Mouse (Mus musculus) neural tube, embryonic 13.5 days (tissue): ENCODE data around the gene Ppfia1. TPM values are rescaled to one million over a fixed set of nuclear protein-coding genes. Genes with fewer than 3 reads are reported as not detected.

Experiments used
- ATAC-seq: fragments of 200-750 bp; cut with Nextera tagmentation; 2 replicates; pipeline ENCODE4 v1.8.0; 2017; ENCODE audit warnings: low read depth, mild to moderate bottlenecking, moderate TSS enrichment, moderate library complexity
- H3K27ac ChIP-seq: fragments of 300-500 bp; sonication (generic); replicated peaks from 2 replicates; pipeline ENCODE4 v1.5.1; 2015; ENCODE audit warnings: moderate library complexity, mild to moderate bottlenecking, inconsistent platforms
- H3K27me3 ChIP-seq: fragments of 300-500 bp; sonication (generic); 2 replicates; pipeline ENCODE4 v1.6.1; 2015; ENCODE audit warnings: mild to moderate bottlenecking, inconsistent platforms
- H3K36me3 ChIP-seq: fragments of 300-500 bp; sonication (generic); 2 replicates; pipeline ENCODE4 v1.6.1; 2015; ENCODE audit warnings: mild to moderate bottlenecking, inconsistent platforms
- H3K4me1 ChIP-seq: fragments of 300-500 bp; sonication (generic); replicated peaks from 2 replicates; pipeline ENCODE4 v1.6.1; 2015; ENCODE audit warnings: inconsistent platforms
- H3K4me2 ChIP-seq: fragments of 300-500 bp; sonication (generic); 2 replicates; pipeline ENCODE4 v1.6.1; 2015; ENCODE audit warnings: inconsistent platforms, mild to moderate bottlenecking, moderate library complexity
- H3K4me3 ChIP-seq: fragments of 300-500 bp; sonication (generic); 2 replicates; pipeline ENCODE4 v1.5.1; 2015; ENCODE audit warnings: mild to moderate bottlenecking, inconsistent platforms
- H3K9ac ChIP-seq: fragments of 300-500 bp; sonication (generic); 2 replicates; pipeline ENCODE4 v1.6.1; 2015; ENCODE audit warnings: moderate library complexity, mild to moderate bottlenecking, inconsistent platforms
- H3K9me3 ChIP-seq: fragments of 300-500 bp; sonication (generic); 2 replicates; pipeline ENCODE4 v1.6.1; 2016; ENCODE audit warnings: inconsistent platforms
- WGBS: fragments of 180-500 bp; shearing (Covaris S2); methylation state at CpG from one replicate; pipeline ENCODE4 v1.1.7; 2015; 5-methylcytosine and 5-hydroxymethylcytosine counted together
- polyA plus RNA-seq: library from polyadenylated mRNA; unstranded; fragments of >200 nt; fragmentation: Nextera tagmentation; extraction: Ambion mirVana; gene quantifications from 2 replicates; pipeline ENCODE4 v1.2.1, GENCODE M21; 2015

Gene Ppfia1
- polyA plus RNA-seq, 1 experiment from 2014 or later, result 28.4 TPM

DNA sequence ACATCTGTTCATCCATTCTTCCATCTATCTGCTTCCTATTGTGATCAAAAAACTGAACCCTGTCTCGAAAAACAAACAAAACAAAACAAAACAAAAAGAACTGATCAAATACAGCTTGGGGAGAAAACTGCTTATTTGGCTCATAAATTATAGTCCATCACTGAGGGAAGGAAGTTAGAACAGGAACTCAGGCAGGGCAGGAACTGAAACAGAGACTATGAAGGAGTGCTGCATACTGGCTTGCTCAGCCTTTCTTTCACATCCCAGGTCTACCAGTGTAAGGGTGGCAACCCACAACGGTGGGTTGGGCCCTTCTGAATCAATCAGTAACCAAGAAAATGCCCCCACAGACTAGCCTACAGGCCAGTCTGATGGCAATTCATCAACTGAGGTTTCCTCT, 82.4 kb downstream of the Ppfia1 start:
- Histone ChIP-seq H3K4me3 (peak overlapping the region; percentile 93), H3K36me3 (peaks cover 7% of the 10 kb centered on the region), H3K27ac (peak overlapping the region; percentile 88), H3K4me1 (peaks cover 25% of the 10 kb centered on the region), H3K27me3 (no peaks in the 10 kb centered on the region), H3K9ac (peak overlapping the region; percentile 99), H3K9me3 (no peaks in the 10 kb centered on the region), H3K4me2 (peak overlapping the region; percentile 95)
- WGBS, result 82% methylated on average over 2 of the region's 2 CpGs
- ATAC-seq, result no peak

GRCm38 (mm10) chr7:144470545-144471059, 82.9 kb downstream of the Ppfia1 start, which contains the start of gene Cttn:
TSS of gene Cttn (minus strand) at chr7:144471009.
- under 1% methylated on average over 30 of the region's 30 CpGs for WGBS
- peak within 1 kb of the TSS; percentile 88 for H3K27ac ChIP-seq
- H3K9ac ChIP-seq, result peak within 1 kb of the TSS; percentile 99
- peak within 1 kb of the TSS; percentile 95 for H3K4me2 ChIP-seq
- peaks cover 6% of the 10 kb centered on the region for H3K36me3 ChIP-seq
- peaks cover 25% of the 10 kb centered on the region for H3K4me1 ChIP-seq
- peak within 1 kb of the TSS; percentile 93 for H3K4me3 ChIP-seq
- H3K27me3 ChIP-seq, result no peaks in the 10 kb centered on the region
- no peaks in the 10 kb centered on the region for H3K9me3 ChIP-seq
- peak; percentile 96 for ATAC-seq

DNA sequence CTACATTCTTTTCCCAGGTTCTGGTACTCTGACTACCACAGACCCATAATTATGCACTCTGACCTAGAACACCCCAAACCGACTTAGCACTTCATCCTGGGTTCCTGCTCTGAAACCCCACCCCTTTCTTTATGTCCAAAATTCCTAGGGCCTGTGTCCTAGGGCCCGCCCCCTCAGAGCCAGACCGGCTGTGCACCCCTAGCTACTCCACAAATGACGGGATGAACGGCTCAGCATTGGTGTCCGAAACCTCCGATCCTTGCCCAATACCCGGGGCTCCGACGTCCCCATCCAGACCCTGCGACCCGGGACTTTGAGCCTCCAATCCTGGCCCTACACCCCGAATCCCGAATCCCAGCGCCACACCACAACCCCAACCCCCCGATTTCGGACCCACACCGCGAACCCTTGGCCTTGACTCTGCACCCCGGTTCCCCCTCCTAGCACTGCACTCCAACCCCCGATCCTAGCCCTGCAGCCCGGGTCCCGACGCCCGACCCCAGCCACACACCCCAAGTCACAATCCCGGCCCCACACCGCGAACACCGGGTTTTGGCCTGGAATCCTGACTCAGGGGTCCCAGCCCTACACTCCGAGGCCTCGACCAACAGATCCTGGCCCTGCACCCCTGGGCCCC, 83.5 kb downstream of the Ppfia1 start:
- Histone ChIP-seq H3K36me3 (peaks cover 10% of the 10 kb centered on the region), H3K27me3 (no peaks in the 10 kb centered on the region), H3K4me3 (peak overlapping the region; percentile 93), H3K4me2 (peak overlapping the region; percentile 95), H3K9ac (peak overlapping the region; percentile 99), H3K9me3 (no peaks in the 10 kb centered on the region), H3K4me1 (peaks cover 25% of the 10 kb centered on the region), H3K27ac (peak overlapping the region; percentile 88)
- peak; percentile 51 for ATAC-seq
- under 1% methylated on average over 31 of the region's 31 CpGs for WGBS

DNA sequence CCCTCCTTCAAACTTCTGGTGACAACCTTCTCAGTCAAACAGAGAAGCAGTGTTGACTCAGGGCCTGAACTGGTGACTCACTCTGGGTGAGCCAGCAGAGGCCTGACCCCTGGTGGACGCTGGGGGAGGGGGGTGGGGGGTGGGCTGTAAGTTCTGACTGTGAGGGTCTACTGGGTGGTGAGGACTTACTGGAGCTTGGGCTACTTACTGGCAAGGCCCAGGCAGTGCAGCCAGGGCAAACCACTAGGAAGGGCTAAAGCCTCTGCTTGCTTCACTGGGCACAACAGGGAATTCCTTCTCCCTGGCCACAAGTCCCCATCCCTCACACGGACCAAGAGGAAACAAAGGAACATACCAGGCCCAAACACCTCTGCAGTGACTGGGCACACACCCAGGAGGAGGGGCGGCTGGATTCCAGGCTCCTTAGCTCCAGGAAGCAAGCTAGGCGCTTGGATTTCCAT, 84.3 kb downstream of the Ppfia1 start:
- H3K27ac ChIP-seq, result 0 out of 2 replicates have a peak overlapping the region, but pooled peaks have one; percentile 88
- no peak for ATAC-seq
- H3K4me3 ChIP-seq, result peak overlapping the region; percentile 93
- 29% methylated on average over 4 of the region's 4 CpGs for WGBS
- peaks cover 18% of the 10 kb centered on the region for H3K36me3 ChIP-seq
- H3K9me3 ChIP-seq, result no peaks in the 10 kb centered on the region
- H3K9ac ChIP-seq, result peak overlapping the region; percentile 99
- no peaks in the 10 kb centered on the region for H3K27me3 ChIP-seq
- H3K4me2 ChIP-seq, result peak overlapping the region; percentile 95
- peaks cover 25% of the 10 kb centered on the region for H3K4me1 ChIP-seq

DNA sequence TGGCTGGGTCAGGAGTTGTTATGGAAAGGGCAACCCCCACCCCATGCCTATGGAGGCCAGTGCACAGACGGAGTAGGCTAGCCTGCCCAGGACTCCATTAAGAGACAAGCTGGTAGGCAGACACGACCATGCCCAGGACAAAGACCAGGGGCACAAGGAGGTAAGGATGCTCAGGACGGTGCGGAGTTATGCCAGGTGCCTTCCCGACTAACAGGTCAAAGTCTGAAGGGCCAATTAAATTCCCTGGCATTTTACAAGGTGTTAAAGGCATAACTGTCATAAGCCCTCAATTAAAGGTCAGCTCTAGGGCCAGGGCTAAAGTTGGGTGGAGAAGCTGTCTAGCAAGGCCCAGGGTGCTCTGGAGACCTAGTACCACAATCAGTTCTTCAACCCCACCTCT, 84.8 kb downstream of the Ppfia1 start:
- Histone ChIP-seq H3K4me1 (peaks cover 25% of the 10 kb centered on the region), H3K9ac (peak overlapping the region; percentile 99; the same call in 1 of the 2 replicates), H3K27me3 (no peaks in the 10 kb centered on the region), H3K27ac (no peak overlapping the region), H3K9me3 (no peaks in the 10 kb centered on the region), H3K36me3 (peaks cover 22% of the 10 kb centered on the region), H3K4me3 (no peak overlapping the region), H3K4me2 (peak overlapping the region; percentile 95)
- no peak for ATAC-seq
- WGBS, result 89% methylated on average over 5 of the region's 5 CpGs

DNA sequence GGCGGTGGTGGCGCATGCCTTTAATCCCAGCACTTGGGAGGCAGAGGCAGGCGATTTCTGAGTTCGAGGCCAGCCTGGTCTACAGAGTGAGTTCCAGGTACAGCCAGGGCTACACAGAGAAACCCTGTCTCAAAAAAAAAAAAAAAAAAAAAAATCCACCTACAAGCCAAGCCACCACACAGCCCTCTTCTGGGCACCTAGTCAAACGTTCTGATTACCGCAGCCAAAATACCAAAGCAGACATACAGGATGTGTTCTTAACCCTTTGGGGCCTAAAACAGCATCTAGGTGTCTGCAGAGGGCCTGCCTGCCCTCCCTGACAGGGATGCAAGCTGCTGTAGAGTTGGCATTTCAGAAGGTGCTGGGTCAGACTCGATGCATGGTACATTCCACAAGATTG, 91.0 kb downstream of the Ppfia1 start:
- no peaks in the 10 kb centered on the region for H3K9me3 ChIP-seq
- H3K4me3 ChIP-seq, result no peak overlapping the region
- ATAC-seq, result no peak
- 95% methylated on average over 7 of the region's 7 CpGs for WGBS
- no peak overlapping the region for H3K9ac ChIP-seq
- H3K4me1 ChIP-seq, result no peaks in the 10 kb centered on the region
- H3K36me3 ChIP-seq, result peaks cover 84% of the 10 kb centered on the region
- no peak overlapping the region for H3K27ac ChIP-seq
- no peaks in the 10 kb centered on the region for H3K27me3 ChIP-seq
- no peak overlapping the region for H3K4me2 ChIP-seq

DNA sequence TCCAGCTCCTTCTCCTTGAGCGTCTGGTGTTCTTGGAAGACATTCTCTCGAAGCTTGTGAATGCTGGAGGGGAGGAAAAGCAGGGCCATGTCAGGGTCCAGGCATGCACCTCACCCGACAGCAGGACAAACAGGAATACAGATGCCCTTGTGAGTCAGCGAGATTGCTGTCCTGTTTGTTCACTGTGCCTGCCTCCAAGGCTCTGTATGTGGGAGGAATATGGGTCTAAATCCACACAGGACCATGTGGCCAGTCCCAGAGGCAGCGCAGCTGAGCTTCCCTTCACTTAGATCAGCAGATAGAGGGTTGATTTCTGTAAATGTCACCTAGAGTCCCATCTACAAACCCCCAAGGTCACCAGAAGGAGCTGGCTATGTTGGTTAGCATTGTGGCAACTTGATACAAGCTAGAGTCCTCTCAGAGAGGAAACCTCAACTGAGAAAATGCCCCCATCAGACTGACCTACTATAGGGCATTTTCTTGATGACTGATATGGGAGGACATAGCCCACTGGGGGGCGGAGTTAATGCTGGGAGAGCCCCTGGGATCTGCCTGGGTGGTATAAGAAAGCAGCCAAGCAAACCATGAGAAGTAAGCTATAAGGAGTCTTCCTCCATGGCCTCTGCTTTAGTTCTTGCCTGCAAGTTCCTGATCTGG, 92.2 kb downstream of the Ppfia1 start:
- H3K36me3 ChIP-seq, result peaks cover 96% of the 10 kb centered on the region
- no peak overlapping the region for H3K9ac ChIP-seq
- H3K27me3 ChIP-seq, result no peaks in the 10 kb centered on the region
- no peak for ATAC-seq
- 98% methylated on average over 6 of the region's 6 CpGs for WGBS
- no peaks in the 10 kb centered on the region for H3K9me3 ChIP-seq
- no peaks in the 10 kb centered on the region for H3K4me1 ChIP-seq
- H3K4me2 ChIP-seq, result no peak overlapping the region
- no peak overlapping the region for H3K4me3 ChIP-seq
- no peak overlapping the region for H3K27ac ChIP-seq

GRCm38 (mm10) chr7:144458881-144459280, 94.6 kb downstream of the Ppfia1 start:
- H3K9me3 ChIP-seq, result no peaks in the 10 kb centered on the region
- H3K9ac ChIP-seq, result no peak overlapping the region
- no peak overlapping the region for H3K4me3 ChIP-seq
- H3K4me1 ChIP-seq, result no peaks in the 10 kb centered on the region
- no peak overlapping the region for H3K4me2 ChIP-seq
- peaks cover 100% of the 10 kb centered on the region for H3K36me3 ChIP-seq
- no peak for ATAC-seq
- 89% methylated on average over 1 of the region's 1 CpGs for WGBS
- no peak overlapping the region for H3K27ac ChIP-seq
- no peaks in the 10 kb centered on the region for H3K27me3 ChIP-seq

DNA sequence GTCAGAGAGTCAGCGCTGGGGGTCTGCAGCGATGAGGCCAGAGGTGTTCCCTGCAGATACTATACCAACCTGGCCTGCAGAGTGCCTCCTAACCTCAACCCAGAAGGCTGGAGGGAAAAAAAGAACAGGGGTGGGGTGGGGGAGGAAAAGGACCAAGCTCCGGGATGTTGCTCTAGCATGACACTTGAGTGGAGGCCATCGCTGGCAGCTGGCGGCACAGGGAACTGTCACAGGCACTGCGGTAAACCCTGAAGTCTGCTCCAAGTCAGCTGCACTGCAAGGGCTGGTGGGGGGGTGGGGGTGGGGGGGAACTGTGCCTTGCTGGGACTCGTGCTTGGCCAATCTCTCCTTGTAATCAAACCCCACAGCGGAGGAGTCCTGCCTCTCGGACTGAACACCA, 102.9 kb downstream of the Ppfia1 start:
- Histone ChIP-seq H3K4me3 (no peak overlapping the region), H3K36me3 (peaks cover 100% of the 10 kb centered on the region), H3K4me2 (no peak overlapping the region), H3K27ac (no peak overlapping the region), H3K4me1 (peaks cover 5% of the 10 kb centered on the region), H3K9me3 (no peaks in the 10 kb centered on the region), H3K27me3 (no peaks in the 10 kb centered on the region), H3K9ac (no peak overlapping the region)
- no peak for ATAC-seq
- 97% methylated on average over 9 of the region's 9 CpGs for WGBS

GRCm38 (mm10) chr7:144449637-144450570, 103.6 kb downstream of the Ppfia1 start:
- no peak overlapping the region for H3K9ac ChIP-seq
- WGBS, result 82% methylated on average over 13 of the region's 13 CpGs
- no peaks in the 10 kb centered on the region for H3K9me3 ChIP-seq
- H3K27me3 ChIP-seq, result no peaks in the 10 kb centered on the region
- H3K36me3 ChIP-seq, result peaks cover 100% of the 10 kb centered on the region
- H3K4me3 ChIP-seq, result no peak overlapping the region
- ATAC-seq, result peak; percentile 90
- peak overlapping the region; percentile 28; the same call in 1 of the 2 replicates for H3K27ac ChIP-seq
- H3K4me2 ChIP-seq, result no peak overlapping the region
- peaks cover 5% of the 10 kb centered on the region for H3K4me1 ChIP-seq

- 92% methylated on average over 1 of the region's 1 CpGs for WGBS
- no peak for ATAC-seq
- Histone ChIP-seq H3K9ac (no peak overlapping the region), H3K4me3 (no peak overlapping the region), H3K27ac (no peak overlapping the region), H3K9me3 (no peaks in the 10 kb centered on the region), H3K4me2 (no peak overlapping the region), H3K36me3 (peaks cover 99% of the 10 kb centered on the region), H3K4me1 (peaks cover 5% of the 10 kb centered on the region), H3K27me3 (no peaks in the 10 kb centered on the region)
Observed at GRCm38 (mm10) chr7:144448186-144448585, 105.3 kb downstream of the Ppfia1 start.
